Mouse (Mus musculus) embryonic fibroblast, embryonic 13.5 days (primary cell): ENCODE results near the gene Cybrd1. TPM values are rescaled to one million over a fixed set of nuclear protein-coding genes. Genes with fewer than 3 reads are reported as not detected.

Source experiments
- H3K27ac ChIP-seq: 2 replicates; pipeline ENCODE4 v1.5.1; 2012; ENCODE audit warnings: low read length, control low read depth, inconsistent platforms; ENCODE audit not compliant: insufficient read depth
- H3K4me1 ChIP-seq: 2 replicates; pipeline ENCODE4 v1.6.1; 2011; ENCODE audit warnings: low read length; ENCODE audit not compliant: control insufficient read depth, insufficient read depth
- H3K4me3 ChIP-seq: 2 replicates; pipeline ENCODE4 v1.5.1; 2011; ENCODE audit warnings: mild to moderate bottlenecking, control low read depth, low read length; ENCODE audit not compliant: insufficient read depth
- CTCF ChIP-seq: IDR thresholded peaks from 2 replicates; pipeline ENCODE4 v1.5.1; 2011; ENCODE audit warnings: mild to moderate bottlenecking, control low read depth, low read length, moderate library complexity, borderline replicate concordance; ENCODE audit not compliant: insufficient read depth
- POLR2A ChIP-seq: IDR thresholded peaks from 2 replicates; pipeline ENCODE4 v1.6.1; 2011; ENCODE audit warnings: low read depth, mild to moderate bottlenecking, control low read depth, low read length, moderate library complexity
- polyA plus RNA-seq: library from polyadenylated mRNA; stranded (reverse); fragments of >200 nt; gene quantifications from 2 replicates; pipeline ENCODE4 v1.2.4, GENCODE M21; 2011; ENCODE audit warnings: low read depth; ENCODE audit not compliant: missing spikeins, insufficient read length

Gene Cybrd1
- polyA plus RNA-seq, 1 experiment, result 3.2 TPM

DNA sequence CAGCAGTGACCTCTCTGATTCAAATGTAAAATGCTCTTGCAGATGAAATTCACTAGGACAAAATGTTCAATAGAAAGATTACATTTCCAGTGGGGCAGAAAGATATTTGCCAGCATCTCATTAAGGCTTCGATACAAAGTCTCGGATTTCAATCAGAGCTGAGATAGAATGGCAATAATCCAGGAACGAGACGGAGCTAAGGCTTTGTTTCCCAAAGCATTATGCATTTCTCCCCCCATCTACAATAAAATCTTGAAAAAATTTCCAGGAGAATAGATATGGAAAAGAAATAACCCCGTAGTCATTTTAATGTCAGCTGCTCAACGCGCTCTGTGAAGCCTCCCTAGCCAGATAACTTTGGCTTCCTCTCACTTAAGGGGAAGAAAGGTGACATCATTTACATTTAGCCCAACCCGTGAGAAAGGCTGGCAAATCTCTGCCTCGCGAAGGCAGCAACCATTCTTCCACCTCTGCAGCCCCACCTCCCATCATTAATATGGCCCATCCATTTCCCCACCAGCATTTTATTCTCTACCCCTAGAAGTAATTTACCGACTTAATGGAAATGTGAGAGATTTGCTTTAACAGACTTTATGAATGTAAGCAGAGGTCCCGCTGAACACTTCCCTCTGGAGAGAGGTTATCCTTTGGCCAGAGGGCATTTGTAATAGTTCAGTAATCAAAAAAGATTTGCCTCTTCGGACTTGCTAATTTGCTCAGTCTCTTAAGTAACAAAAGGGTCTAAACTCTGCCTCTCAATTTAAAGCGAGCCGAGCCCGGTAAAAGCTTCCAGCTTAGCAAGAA, 73.9 kb downstream of the Cybrd1 start:
- TF ChIP-seq CTCF, result no peak
- TF ChIP-seq POLR2A, result no peak
- Histone ChIP-seq H3K4me1 (no peaks in the 10 kb centered on the region), H3K27ac (no peak overlapping the region), H3K4me3 (no peak overlapping the region)

DNA sequence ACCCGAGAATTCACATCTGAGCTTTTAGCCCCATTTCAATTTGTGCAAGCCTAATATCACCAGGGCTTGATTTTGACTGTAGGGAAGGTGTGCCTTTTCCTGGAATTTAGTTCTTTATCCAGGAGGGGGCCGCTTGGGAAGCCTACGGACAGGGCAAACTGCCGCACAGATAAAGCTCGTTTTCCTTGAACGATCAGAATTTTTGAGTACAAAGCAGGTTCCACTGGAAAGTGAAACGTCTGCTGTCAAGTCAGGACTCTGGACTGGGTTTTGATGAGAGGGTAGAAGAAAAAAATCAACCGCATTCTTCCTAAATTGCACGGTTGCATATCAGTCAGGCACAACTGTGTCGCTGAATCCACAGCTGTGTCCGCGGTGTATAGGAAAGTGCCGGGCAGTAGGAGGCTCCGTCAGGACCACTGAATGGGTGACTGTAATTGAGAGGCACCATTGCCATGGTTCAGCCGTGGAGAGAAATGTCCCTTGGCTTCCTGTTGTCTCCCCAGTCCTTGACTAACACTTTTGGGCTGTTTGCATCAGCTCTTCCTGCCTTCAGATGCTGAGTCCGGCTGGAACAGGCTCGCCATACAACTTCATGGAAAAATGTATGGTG, 74.6 kb downstream of the Cybrd1 start:
- no peak for TF ChIP-seq CTCF
- Histone ChIP-seq H3K4me1 (no peaks in the 10 kb centered on the region), H3K27ac (no peak overlapping the region), H3K4me3 (no peak overlapping the region)

Other genes with a start within 250 kb of the Cybrd1 start
- gene Dcaf17, start 62.6 kb upstream of the Cybrd1 start, polyA plus RNA-seq, result 10.0 and 18.4 TPM in 2 replicates
- gene Mettl8, start 62.3 kb upstream of the Cybrd1 start, polyA plus RNA-seq, result 8.0 and 9.4 TPM in 2 replicates
- gene Dync1i2, start 93.8 kb downstream of the Cybrd1 start, polyA plus RNA-seq, result 168 and 174 TPM in 2 replicates
- gene Slc25a12, start 249.8 kb downstream of the Cybrd1 start, polyA plus RNA-seq, result 35.9 and 51.2 TPM in 2 replicates